Mouse (Mus musculus) thymus, adult 2 months (tissue): ENCODE results near the gene Mbtps2.

Source experiments
- CTCF ChIP-seq: fragments of 200-500 bp; IDR thresholded peaks from 2 replicates; pipeline ENCODE4 v1.5.1; 2012; ENCODE audit warnings: mild to moderate bottlenecking, control low read depth, low read length, moderate library complexity, borderline replicate concordance; ENCODE audit not compliant: control insufficient read depth, poor library complexity, insufficient read depth; ENCODE audit errors: extremely low read depth
- POLR2A ChIP-seq: fragments of 200-500 bp; IDR thresholded peaks from 2 replicates; pipeline ENCODE4 v1.6.1; 2012; ENCODE audit warnings: mild to moderate bottlenecking, low read length, control low read depth, moderate library complexity; ENCODE audit not compliant: control insufficient read depth, poor library complexity, insufficient read depth; ENCODE audit errors: extremely low read depth

- TF ChIP-seq POLR2A (no peak), CTCF (no peak)
These were observed 46.2 kb upstream of the Mbtps2 start for GRCm38 (mm10) chrX:157644700-157645099.
